Mouse (Mus musculus): ENCODE results near the gene Gjb5. TPM values are rescaled to one million over a fixed set of nuclear protein-coding genes. Genes with fewer than 3 reads are reported as not detected.

Gjb5 gene
- total RNA-seq (2021), result not detected in 2 replicates
- long read RNA-seq, result 0 reads

DNA sequence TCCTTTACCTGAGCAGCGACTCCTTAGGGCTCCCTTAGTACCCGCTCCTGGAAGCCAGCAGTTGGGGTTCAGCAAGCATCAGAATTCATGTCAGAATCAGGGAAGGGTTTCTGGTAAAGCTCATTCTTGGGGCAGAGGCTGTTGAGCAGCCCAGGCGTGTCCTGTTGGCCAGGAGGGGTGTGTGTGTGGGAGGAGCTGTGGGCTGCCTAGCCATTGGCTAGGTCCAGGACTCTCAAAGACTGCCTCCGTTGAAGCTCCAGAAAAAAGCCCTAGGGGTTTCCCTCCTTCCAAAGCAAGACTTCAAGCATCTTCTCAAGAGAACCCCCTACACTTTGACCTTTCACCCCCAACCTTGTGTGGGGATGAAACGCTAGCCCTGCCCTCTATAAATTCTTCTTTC, at the start of gene Gjb5:
TSS of gene Gjb5 (minus strand) at position 164 of the 400 bp plus-strand sequence.
- DNase-seq, result no peak

DNA sequence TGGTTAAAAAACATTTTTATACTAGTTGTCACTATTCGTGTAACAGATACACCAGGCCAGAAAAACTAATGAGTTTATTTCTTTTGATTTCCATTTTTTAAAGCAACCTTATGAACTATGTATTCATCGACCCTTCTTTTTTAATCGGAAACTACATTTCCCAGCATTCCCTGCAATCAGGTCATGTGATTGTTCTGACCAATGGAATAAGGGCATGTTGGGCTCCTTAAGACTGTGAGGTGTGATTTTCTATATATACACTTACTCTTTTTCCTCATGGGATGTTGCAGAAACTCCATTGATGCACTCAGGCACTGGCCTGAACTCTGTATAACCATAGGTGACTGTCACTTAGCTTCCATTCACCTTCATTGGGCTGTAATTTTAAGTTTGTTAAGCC, 44.6 kb upstream of the Gjb5 start:
- no peak for DNase-seq

DNA sequence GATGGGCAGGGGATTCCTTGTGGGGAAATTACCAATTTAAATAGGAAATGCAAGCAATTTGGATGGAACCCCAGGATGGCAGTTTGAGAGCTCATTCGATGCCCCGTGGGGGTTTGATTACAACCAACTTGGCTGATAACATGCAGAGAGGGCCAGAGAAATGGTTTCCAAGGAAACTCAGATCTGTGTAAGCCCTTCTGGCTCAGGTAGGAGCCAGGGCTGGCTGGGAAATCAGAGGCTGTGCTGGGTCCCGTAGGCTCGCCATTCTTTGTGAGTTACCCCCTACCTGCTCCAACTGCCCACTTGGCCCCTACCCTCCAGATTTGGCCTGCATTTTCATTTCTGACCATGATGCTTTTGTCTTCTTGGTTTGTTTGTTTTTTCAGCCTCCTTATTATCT, 44.2 kb upstream of the Gjb5 start:
- no peak for DNase-seq

DNA sequence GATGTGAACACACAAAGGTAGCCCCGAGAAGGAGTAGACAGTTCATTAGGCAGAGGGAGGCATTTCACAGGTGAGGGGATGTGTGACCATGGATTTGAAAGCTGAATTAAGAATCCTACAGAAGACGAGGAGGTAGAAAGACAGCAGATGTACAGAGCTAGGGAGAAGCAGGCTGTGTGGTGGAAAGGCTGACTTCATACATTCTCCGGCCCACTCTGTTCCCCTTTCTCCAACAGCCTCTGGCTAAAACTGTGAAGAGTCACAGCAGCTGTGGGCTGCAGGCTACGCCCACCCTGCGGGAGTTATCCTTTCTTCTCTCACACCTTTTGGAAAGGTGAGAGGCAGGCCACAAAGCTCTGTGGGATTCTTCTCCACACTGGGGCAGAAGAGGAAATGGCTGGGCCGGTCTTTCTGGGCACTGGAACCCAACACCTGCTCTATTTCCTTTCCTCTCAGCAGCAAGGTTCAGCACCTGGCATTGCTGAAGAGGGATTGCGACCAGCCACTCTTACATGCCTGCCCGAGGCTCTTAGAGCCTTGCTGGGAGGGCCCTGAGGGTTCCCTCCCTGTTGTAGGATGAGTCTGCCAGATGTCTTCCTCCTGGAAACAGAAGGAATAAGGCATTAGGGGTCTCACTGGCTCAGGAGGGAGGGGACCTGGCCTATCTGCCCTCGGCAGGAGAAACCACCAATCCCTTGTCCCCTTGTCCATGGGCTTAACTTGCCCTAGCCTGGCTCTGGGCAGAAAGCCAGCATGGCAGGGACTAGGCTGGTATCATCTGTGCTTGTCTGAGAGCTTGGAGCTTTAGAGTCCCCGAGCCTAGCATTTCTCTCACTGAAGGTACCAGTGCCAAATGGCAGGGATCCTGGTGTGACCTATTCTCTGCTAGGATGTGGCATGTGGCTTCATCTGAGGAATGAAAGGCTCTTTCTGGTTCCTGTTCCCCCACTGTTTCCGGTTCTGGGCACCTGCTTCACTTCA, 42.5 kb upstream of the Gjb5 start:
- DNase-seq, result peak; percentile 32

DNA sequence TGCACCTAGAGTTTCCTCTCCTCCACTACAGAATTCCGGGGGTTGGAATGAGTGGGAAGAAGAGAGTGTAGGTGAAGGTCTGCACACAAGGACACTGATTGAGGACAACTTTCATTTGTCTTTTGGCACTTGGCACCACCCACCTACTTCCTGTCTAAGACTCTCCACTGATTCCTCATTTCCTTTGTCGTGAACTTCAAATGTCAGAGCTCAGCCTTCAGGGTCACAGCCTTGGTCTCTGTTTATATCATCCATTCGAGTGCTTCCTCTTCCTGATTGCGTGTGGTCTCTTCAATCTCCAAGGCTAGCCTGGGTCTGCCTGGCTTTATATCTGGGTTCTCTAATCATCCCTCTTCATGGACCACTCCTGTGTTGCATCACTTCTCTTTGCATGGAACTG, 37.6 kb upstream of the Gjb5 start:
- DNase-seq, result no peak

DNA sequence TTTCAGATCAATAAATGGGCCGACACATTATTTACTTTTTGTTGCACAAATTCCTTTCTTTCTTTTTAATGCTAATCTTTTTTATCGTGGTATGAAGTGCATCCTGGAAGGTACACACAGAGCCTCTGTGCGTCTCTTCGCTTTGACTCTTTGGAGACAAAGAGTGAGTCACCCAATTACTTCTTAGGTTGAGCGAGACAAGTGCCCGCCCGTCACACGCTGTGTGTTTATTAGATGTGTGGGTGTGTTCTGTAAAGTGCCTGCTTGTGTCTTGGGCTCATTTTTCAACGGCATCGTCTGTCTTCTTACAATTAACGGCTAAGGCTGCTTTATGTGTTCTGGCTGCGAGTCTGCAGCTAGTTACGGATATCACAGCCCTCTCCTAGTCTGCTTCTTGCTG, 31.7 kb upstream of the Gjb5 start:
- DNase-seq, result no peak

DNA sequence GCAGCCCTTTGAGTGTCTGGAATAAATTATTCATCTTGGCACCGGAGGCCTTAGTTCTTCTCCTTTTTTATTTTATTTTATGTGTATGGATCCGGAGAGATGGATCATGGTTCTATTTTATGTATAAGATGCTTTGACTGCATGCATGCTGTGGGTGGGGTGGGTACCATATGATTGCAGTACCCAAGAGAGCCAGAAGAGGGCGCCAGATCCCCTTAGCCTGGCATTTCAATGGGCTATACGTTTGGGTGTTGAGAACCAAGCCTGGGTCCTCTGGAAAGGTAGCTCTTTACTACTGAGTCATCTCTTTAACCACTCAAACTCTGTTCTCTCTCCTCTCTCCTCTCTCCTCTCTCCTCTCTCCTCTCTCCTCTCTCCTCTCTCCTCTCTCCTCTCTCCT, 19.4 kb upstream of the Gjb5 start:
- DNase-seq, result peak; percentile 26

DNA sequence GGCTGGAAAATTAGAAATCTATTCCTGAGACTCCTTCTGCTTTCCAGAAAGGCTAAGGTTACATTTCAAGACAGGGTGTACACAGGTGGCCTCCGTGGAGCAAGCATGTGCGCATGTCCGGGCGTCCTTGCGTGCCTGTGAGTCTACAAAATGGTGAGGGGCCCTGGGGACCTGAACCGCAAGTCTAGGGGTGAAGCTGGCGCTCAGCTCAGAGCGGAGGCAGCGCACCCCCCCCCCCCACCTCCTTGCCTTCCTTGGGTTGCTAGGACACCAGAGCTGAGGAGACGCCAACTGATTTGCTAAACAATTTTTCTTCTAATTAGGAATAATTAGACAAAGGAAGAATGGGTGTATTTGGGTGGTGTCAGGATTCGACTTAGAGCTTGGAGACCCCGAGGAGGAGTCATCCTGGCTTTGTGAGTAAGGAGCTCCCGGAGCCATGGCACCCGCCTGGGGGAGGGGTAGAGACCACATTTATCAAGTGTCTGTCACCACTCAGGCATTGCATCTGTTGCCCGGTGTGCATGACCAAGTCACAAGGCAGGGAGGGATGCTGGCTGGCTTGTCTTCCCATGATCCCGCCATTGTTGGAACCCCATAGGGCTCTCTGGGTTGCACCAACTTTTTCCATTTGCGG, 17.7 kb upstream of the Gjb5 start:
- no peak for DNase-seq

DNA sequence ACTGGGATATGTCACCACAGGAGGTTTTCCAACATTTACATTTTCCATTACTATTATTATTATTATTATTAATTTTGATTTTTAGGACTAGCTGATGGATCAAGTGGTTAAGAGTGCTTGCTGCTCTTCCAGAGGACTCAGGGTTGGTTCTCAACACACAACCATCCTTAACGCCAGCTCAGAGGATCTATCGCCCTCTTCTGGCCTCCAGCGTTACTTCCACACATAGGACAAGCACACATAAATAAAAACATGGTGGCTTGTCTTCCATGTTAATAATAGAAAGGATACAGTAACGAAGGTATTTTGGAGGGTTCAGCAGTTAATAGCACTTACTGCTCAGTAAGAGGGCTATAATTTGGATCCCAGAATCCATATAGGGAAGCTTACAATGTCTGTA, 16.7 kb upstream of the Gjb5 start:
- DNase-seq, result no peak

DNA sequence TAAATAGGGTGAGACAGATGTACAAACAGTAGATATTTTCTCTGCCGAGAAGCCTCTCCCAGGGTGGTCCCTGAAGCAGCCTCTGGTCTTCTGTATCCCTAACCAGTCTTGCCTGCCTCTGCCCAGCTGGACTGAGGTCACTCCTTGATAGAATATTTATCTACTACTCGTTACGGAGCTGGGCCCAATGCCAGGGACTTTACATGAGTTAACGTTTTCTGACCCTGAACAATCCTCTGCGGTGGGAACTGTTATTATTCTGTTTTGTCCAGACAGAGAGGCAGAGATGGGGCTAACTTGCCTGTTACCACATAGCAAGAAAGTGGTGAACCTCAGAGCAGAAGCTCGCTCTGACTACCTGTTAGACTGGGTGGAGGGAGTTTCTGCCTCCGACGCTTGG, 15.5 kb upstream of the Gjb5 start:
- peak; percentile 72 for DNase-seq

DNA sequence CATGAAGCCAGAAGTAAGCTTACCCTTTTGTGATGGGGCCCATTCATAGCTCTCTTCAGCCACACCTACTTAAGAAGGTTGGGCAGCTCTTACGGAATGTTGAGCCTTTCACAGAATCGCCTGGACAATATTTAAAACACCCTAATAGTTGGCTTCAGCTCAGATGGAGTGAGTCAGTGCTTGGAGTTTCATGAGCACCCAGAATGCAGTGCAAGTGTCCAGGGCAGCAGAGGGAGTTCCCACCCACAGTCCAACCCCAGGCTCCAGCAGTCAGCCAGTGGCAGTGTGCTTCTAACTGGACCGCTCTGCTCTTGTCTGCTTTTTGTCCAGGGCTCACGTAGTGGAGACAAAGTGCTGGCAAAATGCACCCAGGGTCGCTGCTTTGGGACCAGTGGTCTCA, 13.6 kb upstream of the Gjb5 start:
- peak; percentile 34 for DNase-seq

DNA sequence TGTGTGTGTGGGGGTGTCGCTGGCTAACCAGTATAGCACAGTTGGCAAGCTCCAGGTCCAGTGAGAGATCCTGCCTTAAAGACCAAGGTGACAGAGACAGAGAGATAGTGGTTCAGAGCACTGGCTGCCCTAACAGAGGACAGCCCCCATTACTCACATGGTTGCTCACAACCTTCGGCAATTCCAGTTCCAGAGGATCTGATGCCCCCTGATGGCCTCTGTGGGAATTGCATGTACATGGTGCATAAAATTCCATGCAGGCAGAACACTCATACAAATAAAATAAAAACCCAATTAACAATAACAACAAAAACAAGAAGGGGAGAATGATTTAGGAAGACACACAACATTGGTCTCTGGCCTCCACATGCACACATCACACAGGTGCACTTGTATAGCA, 12.5 kb upstream of the Gjb5 start:
- no peak for DNase-seq

DNA sequence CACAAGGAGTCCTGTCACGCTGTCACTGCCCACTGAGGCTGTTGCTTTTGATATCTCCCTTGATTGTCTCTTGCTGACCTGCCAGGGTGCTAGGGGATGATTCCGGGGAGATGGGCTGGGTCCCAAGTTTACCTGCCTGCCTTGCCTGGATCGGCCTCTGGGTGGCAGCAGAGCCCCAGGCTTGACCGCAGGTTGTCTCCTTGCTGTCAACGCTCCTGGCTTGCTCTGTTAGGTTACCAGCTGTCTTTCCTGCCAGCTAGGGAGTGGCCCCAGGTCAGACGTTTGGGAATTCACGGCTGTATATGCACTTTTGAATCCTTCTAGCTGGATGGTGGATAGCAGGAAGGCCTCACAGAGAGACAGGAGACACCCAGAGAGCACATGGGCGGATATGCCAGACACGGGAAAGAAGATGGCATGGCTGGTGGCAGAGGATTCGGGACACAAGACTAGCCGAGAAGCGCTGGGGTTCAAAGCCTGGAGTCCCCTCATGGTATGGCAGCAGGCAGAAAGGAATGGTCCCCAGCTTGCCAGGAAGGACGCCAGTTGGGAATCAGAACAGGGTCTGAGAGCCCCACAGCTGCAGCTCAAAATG, 10.5 kb upstream of the Gjb5 start:
- DNase-seq, result peak; percentile 76

DNA sequence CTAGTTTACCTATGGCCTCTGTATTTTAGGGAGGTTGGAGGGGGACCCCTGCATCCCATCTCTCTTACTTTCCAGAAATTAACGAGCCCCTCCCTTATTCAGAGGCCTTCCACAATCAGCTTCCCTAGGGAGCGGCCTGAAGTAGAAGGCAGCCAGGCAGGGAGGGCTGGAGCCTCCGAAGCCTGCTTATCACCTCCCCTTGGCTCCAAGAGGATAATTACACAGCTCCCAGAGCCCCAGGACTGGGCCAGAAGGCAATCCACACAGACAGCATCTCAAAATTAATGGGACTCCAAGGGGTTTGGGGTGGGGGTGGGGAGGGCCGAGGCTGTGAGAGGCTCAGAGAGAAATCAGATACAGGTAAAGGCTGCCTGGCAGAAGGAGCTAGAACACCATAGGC, 7.9 kb upstream of the Gjb5 start:
- DNase-seq, result no peak

DNA sequence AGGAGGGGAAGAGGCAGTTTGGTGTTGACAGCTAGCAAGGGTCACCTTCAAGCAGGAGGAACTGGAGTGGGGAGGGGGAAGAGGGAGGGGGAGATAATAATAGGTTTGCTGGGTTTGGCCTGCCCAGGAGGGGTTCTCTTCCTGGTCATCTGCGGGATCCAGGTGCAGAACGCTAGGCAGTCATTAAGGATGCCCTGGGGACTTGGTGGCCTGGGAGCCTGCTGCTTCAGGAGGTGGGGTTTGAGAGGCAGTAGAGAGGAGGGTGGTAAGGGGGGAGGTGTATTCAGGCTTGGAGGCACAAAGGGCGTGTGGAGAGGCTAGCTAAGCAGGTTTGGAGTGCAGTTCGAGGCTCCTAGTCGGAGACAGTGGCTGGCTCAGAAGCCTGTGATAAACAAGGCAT, 7.5 kb upstream of the Gjb5 start:
- DNase-seq, result no peak

DNA sequence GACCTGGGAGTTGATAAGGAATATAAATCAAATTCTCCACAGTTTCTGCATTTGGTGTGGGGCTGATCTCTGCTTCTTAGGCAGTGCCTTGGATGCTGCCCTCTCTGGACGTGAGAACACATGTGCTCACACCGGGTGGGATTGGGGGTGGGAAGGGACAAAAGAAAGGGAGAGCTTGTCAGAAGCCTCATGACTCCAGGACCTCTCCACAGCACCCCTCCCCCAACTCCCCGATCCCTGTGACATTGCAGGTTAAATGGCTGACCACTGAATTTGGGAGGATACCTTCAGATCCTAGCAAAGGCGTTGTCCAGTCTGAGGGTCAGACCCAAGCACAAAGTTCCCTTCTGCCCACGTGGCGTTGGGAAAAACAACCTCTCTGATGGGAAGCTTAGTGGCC, 6.5 kb upstream of the Gjb5 start:
- DNase-seq, result no peak

DNA sequence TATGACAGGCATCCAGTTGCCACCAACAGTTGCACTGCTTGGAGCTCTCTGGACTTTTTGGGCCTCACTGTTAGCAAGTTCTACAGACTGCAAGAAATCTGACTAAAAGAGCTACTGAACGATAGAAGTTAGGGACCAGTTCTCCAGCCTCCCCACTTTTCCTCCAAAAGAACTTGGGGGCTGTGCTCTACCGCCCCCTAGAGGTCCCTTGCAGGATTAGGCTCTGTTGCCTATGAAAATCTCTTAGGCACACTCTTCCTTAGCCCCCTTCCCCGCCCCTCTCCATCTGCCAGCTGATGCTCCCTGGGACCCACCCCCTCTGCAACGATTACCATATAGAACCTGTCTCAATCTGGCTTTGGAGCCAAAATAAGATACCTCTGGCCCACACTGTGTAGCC, 5.3 kb upstream of the Gjb5 start:
- no peak for DNase-seq

DNA sequence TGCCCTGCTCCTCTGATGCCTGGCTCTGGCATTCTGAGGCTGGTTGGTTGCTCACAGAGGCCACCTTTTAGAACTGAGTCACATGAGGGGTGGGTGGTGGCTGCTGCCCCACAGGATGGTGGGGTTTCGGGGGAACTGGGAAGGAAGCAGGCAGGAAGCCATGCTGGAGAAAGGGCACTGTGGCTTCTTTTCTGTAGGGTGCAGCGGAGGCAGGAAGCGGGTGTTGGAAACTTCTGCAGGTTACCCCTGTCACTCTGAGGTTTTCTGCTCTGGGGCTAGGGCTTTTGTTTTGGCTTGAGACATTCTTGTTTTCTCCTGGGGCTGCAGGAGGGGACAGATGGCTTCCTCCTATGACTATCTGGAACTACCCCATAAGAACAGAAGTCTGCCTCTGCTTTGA, 4.5 kb upstream of the Gjb5 start:
- no peak for DNase-seq

DNA sequence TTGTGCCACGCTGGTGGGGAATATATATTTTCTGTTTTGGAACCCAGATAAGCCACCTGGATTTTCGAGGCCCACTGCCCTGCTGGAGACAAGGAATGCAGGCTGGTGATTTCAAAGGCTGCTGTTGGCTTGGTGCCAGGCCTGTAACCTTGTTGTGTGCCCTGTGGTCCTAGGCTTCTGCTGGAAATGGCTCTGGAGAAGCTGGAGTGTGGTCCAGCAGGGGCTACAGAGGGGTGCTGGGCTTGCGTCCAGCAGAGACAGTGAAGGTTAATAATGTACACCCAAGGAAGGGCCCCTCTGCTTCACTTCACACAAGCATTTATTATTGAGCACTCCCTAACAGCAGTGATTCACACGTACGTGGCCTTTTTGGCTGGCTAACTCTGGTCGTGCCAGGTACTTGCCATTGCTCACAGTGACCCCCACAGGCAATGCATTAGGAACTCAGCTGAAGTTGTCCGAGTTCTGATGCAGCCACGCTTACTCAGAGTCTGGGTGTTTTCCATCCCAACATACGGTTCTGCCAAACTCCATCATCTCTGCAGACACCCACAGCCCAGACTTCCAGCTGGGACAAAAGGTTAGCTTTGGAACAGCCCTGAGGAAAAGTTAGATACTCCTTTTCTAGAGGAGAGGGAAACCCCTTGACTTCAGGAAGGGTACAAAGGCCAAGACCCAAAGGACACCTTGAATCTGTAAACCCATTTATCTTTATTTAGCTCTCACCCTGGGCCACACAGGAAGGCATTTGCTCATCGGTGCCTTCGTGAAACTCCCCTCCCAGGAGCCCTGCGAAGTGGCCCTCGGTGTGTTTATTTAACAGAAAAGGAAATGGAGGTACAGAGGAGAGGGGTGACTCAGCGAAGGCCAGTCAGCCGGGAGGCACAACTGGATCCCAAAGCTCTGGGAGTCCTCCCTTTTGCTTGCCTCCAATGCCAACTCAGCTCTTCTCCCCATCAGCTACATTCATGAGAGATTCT, 3.2 kb downstream of the Gjb5 start:
- DNase-seq, result peak; percentile 60

DNA sequence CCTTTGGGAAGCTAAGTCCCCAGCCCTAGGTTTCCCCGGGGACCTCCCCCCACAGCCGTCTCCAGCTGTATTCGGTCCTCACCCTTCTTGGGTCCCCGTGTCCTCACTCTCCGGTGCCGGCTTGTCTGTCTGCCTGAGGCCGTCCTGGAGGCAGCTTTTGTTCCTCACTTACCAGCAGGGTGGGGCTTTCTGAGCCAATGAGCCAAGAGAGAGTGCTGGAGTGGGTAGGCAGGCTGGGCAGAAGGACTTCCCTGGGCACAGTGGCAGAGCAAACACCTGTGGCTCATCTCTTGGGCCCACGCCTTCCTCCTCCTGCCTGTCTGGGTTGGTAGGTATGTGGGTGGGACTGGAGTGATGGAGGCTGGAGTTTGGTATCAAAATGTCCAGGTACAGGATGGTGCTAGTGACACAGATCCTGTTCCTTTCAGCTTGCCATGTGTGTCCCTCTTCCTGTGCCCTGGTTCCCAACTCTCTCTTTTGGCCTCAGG, 4.0 kb downstream of the Gjb5 start, which contains the start of gene Gjb4:
TSS of gene Gjb4 (minus strand) at position 131 of the 488 bp plus-strand sequence.
- DNase-seq, result no peak

DNA sequence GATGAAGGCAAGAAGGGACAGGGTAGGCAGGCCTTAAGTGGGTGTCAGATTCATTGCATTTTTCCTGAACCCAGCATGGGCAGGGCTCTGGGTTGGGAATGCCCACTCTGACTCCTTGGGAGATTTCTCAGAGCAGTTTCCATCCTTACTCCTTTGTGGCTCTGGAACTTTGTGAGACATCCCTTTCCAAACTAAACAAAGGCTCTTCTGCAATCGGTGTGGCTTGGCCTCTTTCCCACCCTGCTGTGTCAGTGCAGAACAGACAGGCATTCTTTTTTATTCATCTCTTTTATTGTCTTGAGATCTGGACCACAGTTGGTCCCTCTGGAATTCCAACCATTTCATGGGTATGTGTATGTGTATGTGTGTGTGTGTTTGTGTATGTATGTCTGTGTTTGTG, 5.4 kb downstream of the Gjb5 start:
- no peak for DNase-seq
